Mouse (Mus musculus) bone marrow, adult 2 months (tissue): ENCODE results near the gene Kcnip4. TPM values are rescaled to one million over a fixed set of nuclear protein-coding genes. Genes with fewer than 3 reads are reported as not detected.

ENCODE experiments used
- H3K27ac ChIP-seq: fragments of 200-500 bp; 2 replicates; pipeline ENCODE4 v1.5.1; 2012; ENCODE audit warnings: low read depth, mild to moderate bottlenecking, control low read depth, inconsistent platforms, low read length; ENCODE audit not compliant: control insufficient read depth, poor library complexity, insufficient read depth
- H3K4me1 ChIP-seq: fragments of 200-500 bp; 2 replicates; pipeline ENCODE4 v1.6.1; 2011; ENCODE audit warnings: low read length; ENCODE audit not compliant: control insufficient read depth, insufficient read depth
- H3K4me3 ChIP-seq: fragments of 200-500 bp; replicated peaks from 2 replicates; pipeline ENCODE3; 2011; ENCODE audit warnings: mild to moderate bottlenecking, low read depth, low read length, control low read depth; ENCODE audit not compliant: control insufficient read depth
- CTCF ChIP-seq: fragments of 200-500 bp; IDR thresholded peaks from 2 replicates; pipeline ENCODE4 v1.5.1; 2011; ENCODE audit warnings: low read length, control low read depth; ENCODE audit not compliant: control insufficient read depth, insufficient read depth
- POLR2A ChIP-seq: fragments of 200-500 bp; IDR thresholded peaks from 2 replicates; pipeline ENCODE4 v1.6.1; 2011; ENCODE audit warnings: low read depth, mild to moderate bottlenecking, control low read depth, low read length, borderline replicate concordance; ENCODE audit not compliant: control insufficient read depth
- WGBS: fragments of 180-500 bp; shearing (Covaris S2); methylation state at CpG from one replicate; pipeline ENCODE4 v1.1.7; 2018; 5-methylcytosine and 5-hydroxymethylcytosine counted together
- polyA plus RNA-seq: library from polyadenylated mRNA; stranded (reverse); fragments of >200 nt; gene quantifications from 2 replicates; pipeline ENCODE4 v1.2.4, GENCODE M21; 2011; ENCODE audit warnings: low replicate concordance; ENCODE audit not compliant: missing spikeins, insufficient read depth, insufficient read length

Kcnip4 gene
- polyA plus RNA-seq, 1 experiment: 1.5 TPM

GRCm38 (mm10) chr5:48371890-48372766, 1152.6 kb downstream of the Kcnip4 start:
- Histone ChIP-seq H3K4me1 (no peaks in the 10 kb centered on the region), H3K27ac (peak overlapping the region; percentile 88), H3K4me3 (peak overlapping the region; percentile 64)
- TF ChIP-seq CTCF: no peak
- peak; percentile 50; the same call in 1 of the 2 replicates for TF ChIP-seq POLR2A
- under 1% methylated on average over 44 of the region's 44 CpGs for WGBS

GRCm38 (mm10) chr5:48349309-48349708, 1175.4 kb downstream of the Kcnip4 start:
- no peak overlapping the region for H3K27ac ChIP-seq
- TF ChIP-seq POLR2A (no peak), CTCF (no peak)
- 0% methylated on average over 1 of the region's 1 CpGs for WGBS
- no peak overlapping the region for H3K4me3 ChIP-seq
- no peaks in the 10 kb centered on the region for H3K4me1 ChIP-seq

GRCm38 (mm10) chr5:48345983-48346648, 1178.6 kb downstream of the Kcnip4 start:
- TF ChIP-seq POLR2A (no peak), CTCF (no peak)
- H3K27ac ChIP-seq: no peak overlapping the region
- no peak overlapping the region for H3K4me3 ChIP-seq
- 86% methylated on average over 2 of the region's 2 CpGs for WGBS
- no peaks in the 10 kb centered on the region for H3K4me1 ChIP-seq

- 31% methylated on average over 5 of the region's 5 CpGs for WGBS
- TF ChIP-seq POLR2A (no peak), CTCF (no peak)
- no peak overlapping the region for H3K4me3 ChIP-seq
- no peaks in the 10 kb centered on the region for H3K4me1 ChIP-seq
- no peak overlapping the region for H3K27ac ChIP-seq
Observed at GRCm38 (mm10) chr5:48345095-48345982, 1179.4 kb downstream of the Kcnip4 start.

- Histone ChIP-seq H3K4me1 (no peaks in the 10 kb centered on the region), H3K4me3 (no peak overlapping the region), H3K27ac (no peak overlapping the region)
- 81% methylated on average over 7 of the region's 7 CpGs for whole genome bisulfite sequencing
- TF ChIP-seq CTCF (no peak), POLR2A (no peak)
Observed at GRCm38 (mm10) chr5:48340808-48341433, 1183.8 kb downstream of the Kcnip4 start.
